Mouse (Mus musculus) lung, adult 2 months (tissue): ENCODE measurements around the gene Tgfb3.

ENCODE experiments used
- CTCF ChIP-seq: fragments of 200-500 bp; IDR thresholded peaks from 2 replicates; pipeline ENCODE4 v1.5.1; 2011; ENCODE audit warnings: mild to moderate bottlenecking, low read length, control low read depth; ENCODE audit not compliant: insufficient read depth
- POLR2A ChIP-seq: fragments of 200-500 bp; IDR thresholded peaks from 2 replicates; pipeline ENCODE4 v1.6.1; 2011; ENCODE audit warnings: low read depth, mild to moderate bottlenecking, control low read depth, low read length, borderline replicate concordance; ENCODE audit errors: extremely low read depth

DNA sequence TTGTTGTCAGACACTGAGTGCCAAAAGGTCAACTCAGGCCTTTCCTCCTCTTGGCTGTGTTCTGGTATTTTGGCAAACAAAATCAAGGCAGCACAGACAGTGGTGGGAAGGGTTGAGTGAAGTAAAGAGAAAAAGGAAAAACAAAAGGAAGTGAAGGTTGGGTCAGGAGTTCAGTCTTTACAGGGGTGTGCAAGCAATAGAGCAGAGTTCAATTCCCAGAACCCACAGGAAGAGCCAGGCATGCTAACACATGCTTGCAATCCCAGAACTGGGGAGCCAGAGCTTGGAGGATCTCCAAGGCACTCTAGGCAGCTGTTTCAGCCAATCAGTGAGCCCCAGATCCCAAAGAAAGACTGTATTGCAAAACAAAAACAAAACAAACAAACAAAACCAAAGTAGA, 14.0 kb downstream of the Tgfb3 start:
- TF ChIP-seq POLR2A (no peak), CTCF (no peak)
